Mouse (Mus musculus) heart, adult 2 months (tissue): ENCODE data around the gene Ccdc87.

Source experiments
- CTCF ChIP-seq: fragments of 200-600 bp; IDR thresholded peaks from 2 replicates; pipeline ENCODE4 v1.8.1; 2022; ENCODE audit warnings: antibody characterized with exemption, mild to moderate bottlenecking, moderate library complexity
- EP300 ChIP-seq: fragments of 200-500 bp; IDR thresholded peaks from 2 replicates; pipeline ENCODE4 v1.6.1; 2011; ENCODE audit warnings: low read depth, low read length, control low read depth; ENCODE audit not compliant: insufficient read depth
- POLR2A ChIP-seq: fragments of 200-500 bp; IDR thresholded peaks from 2 replicates; pipeline ENCODE4 v1.6.1; 2011; ENCODE audit warnings: mild to moderate bottlenecking, low read depth, low read length, control low read depth; ENCODE audit not compliant: insufficient read depth

GRCm38 (mm10) chr19:4836096-4836495 is 3.1 kb upstream of the Ccdc87 start:
- no peak for TF ChIP-seq CTCF
- TF ChIP-seq POLR2A: no peak
- TF ChIP-seq EP300: no peak
